Mouse (Mus musculus): ENCODE data around the gene Kdr. TPM values are rescaled to one million over a fixed set of nuclear protein-coding genes. Genes with fewer than 3 reads are reported as not detected.
"Not testable (repeated sequence)": the region's sequence is repeated elsewhere in the genome, so short reads cannot be mapped to it uniquely, and the experiment has no call there.

The Kdr gene
- total and polyA plus RNA-seq, 2 experiments from 2014 or later: 12.9 to 20.1 TPM

DNA sequence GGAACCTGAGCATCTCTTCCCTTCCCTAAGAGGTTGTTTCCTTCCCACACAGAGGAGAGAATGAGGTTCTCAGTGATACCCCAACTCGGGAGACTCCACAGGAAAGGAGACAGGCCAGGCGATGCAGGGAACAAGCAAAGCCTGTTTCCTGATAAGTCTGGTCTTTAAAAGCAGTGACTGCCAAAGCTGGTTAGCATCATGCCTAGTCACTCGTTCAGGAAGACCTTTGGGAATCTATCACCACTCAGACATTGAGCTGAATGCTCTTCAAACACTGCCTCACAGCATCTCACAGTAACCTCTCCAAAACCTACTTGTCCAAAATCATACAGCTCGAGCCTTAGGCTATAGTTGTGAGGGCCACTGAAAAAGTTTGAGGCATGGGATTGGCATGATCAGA lies 40.2 kb downstream of the Kdr start:
- ATAC-seq (no peak), DNase-seq (ENCODE audit: low spot score) (no peak)
- no peaks in the 10 kb centered on the region for H3K27me3 ChIP-seq (ENCODE audit: insufficient read depth, low read length)
- H3K4me3 ChIP-seq (ENCODE audit: low read length): no peak overlapping the region
- no peaks in the 10 kb centered on the region for H3K4me1 ChIP-seq (ENCODE audit: insufficient read depth, low read length)
- WGBS: 74% methylated on average over 4 of the region's 4 CpGs
- H3K27ac ChIP-seq: no peak overlapping the region
- H3K36me3 ChIP-seq (ENCODE audit: insufficient read depth, low read length): no peaks in the 10 kb centered on the region
- no peak overlapping the region for H3K9ac ChIP-seq (replicated peaks; ENCODE audit: low read length)
- no peak for TF ChIP-seq CTCF (IDR thresholded peaks at IDR 0.05; ENCODE audit: low read depth)
- no peaks in the 10 kb centered on the region for H3K9me3 ChIP-seq (ENCODE audit: low read length)
- no peak overlapping the region for H3K4me2 ChIP-seq (ENCODE audit: low read depth, low read length)

DNA sequence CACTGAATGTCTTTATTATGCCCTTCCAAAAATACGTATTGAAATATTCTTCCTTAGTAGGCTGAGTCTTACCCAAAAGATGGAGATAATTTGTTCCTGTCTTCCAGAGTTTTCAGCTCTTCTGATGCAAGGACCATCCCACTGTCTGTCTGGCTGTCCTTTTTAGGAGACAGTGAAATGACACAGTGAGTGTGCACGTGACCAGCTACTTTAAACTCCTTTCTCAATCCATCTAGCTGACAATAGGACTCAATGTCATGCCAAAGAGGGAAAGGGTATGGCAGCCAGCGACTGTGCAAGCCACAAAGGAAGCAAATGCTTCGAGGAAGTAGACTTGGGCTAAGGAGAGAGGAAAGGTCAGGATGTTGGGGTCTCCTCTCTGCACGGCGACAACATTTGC lies 42.0 kb downstream of the Kdr start:
- Histone ChIP-seq H3K4me2 (ENCODE audit: low read depth, low read length) (no peak overlapping the region), H3K4me1 (ENCODE audit: insufficient read depth, low read length) (no peaks in the 10 kb centered on the region), H3K27ac (no peak overlapping the region), H3K9ac (replicated peaks; ENCODE audit: low read length) (no peak overlapping the region), H3K36me3 (ENCODE audit: insufficient read depth, low read length) (no peaks in the 10 kb centered on the region), H3K27me3 (ENCODE audit: insufficient read depth, low read length) (no peaks in the 10 kb centered on the region), H3K4me3 (ENCODE audit: low read length) (no peak overlapping the region), H3K9me3 (ENCODE audit: low read length) (no peaks in the 10 kb centered on the region)
- TF ChIP-seq CTCF (IDR thresholded peaks at IDR 0.05; ENCODE audit: low read depth): no peak
- DNase-seq (ENCODE audit: low spot score): no peak
- WGBS: 76% methylated on average over 6 of the region's 6 CpGs
- ATAC-seq: no peak

DNA sequence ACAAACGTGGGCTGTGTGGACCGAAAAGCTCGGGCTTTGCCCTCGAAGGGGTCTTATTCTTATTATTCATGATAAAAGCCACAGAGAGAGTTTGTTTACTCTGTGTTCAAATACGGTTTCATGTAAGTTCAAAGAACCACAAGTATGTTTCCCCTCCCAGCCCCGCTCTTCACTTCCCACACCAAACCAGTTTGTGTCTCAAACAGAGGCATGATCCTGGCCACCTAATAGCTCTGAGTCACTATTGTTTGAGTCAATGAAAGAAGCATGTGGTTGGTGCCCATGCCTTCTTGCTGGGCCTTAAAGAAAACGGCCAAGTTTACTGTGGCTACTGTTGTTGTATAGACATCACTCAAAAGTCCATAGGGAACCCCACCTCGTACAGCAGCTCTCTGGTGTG lies 43.0 kb downstream of the Kdr start:
- no peak for ATAC-seq
- no peaks in the 10 kb centered on the region for H3K27me3 ChIP-seq (ENCODE audit: insufficient read depth, low read length)
- H3K9me3 ChIP-seq (ENCODE audit: low read length): no peaks in the 10 kb centered on the region
- no peak overlapping the region for H3K9ac ChIP-seq (replicated peaks; ENCODE audit: low read length)
- no peak overlapping the region for H3K4me3 ChIP-seq (ENCODE audit: low read length)
- DNase-seq (ENCODE audit: low spot score): no peak
- H3K36me3 ChIP-seq (ENCODE audit: insufficient read depth, low read length): no peaks in the 10 kb centered on the region
- no peak for TF ChIP-seq CTCF (IDR thresholded peaks at IDR 0.05; ENCODE audit: low read depth)
- 83% methylated on average over 8 of the region's 8 CpGs for WGBS
- no peaks in the 10 kb centered on the region for H3K4me1 ChIP-seq (ENCODE audit: insufficient read depth, low read length)
- no peak overlapping the region for H3K4me2 ChIP-seq (ENCODE audit: low read depth, low read length)
- no peak overlapping the region for H3K27ac ChIP-seq

DNA sequence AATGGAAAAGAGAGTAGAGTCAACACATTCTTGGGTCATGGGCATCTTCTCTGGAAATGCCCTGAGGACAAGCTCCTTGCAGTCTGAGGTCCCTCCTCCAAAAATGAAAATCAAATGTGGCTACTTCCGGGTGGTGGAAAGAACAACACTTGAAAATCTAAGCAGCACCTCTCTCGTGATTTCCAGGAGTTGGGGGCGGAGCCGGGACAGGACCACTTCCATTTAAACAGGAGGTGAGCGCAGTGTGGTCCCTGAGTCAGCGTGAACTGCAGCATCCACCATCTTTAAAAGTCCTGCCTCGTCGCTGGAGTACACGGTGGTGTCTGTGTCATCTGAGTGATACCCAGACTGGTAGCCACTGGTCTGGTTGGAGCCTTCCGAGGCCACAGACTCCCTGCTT lies 44.1 kb downstream of the Kdr start:
- no peak for DNase-seq (ENCODE audit: low spot score)
- 83% methylated on average over 10 of the region's 10 CpGs for WGBS

DNA sequence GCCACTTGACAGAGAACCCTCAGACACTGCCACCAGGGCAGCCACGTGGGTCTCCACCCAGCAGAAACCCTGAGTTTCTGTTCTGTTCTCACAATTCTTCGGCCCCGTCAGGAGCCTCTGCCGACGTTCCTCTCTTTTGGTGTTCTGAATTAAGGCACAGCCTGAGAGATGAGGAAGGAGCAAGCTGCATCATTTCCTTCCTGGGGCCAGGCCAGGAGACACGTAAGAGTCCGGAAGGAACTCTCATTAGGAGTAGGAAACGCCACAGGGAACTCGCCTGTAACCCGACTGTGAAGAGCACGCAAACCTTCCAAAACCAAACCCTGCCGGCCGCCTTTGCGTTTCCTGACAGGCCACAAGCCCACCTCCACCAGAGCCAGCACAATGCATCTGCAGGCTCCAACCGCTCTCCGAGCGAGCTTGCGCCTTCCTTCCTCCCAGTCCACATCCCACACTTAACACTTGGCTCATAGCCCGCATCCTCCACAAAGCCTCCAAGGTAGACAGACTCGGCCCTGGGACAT lies 44.7 kb downstream of the Kdr start:
- no peak overlapping the region for H3K27ac ChIP-seq
- no peaks in the 10 kb centered on the region for H3K36me3 ChIP-seq (ENCODE audit: insufficient read depth, low read length)
- 82% methylated on average over 20 of the region's 20 CpGs for WGBS
- no peaks in the 10 kb centered on the region for H3K4me1 ChIP-seq (ENCODE audit: insufficient read depth, low read length)
- H3K27me3 ChIP-seq (ENCODE audit: insufficient read depth, low read length): no peaks in the 10 kb centered on the region
- ATAC-seq: no peak
- DNase-seq (ENCODE audit: low spot score): no peak
- H3K4me2 ChIP-seq (ENCODE audit: low read depth, low read length): no peak overlapping the region
- no peak for TF ChIP-seq CTCF (IDR thresholded peaks at IDR 0.05; ENCODE audit: low read depth)
- no peaks in the 10 kb centered on the region for H3K9me3 ChIP-seq (ENCODE audit: low read length)
- no peak overlapping the region for H3K9ac ChIP-seq (replicated peaks; ENCODE audit: low read length)
- H3K4me3 ChIP-seq (ENCODE audit: low read length): no peak overlapping the region

More for the DNA sequence above, 44.1 kb downstream of the Kdr start:
- Histone ChIP-seq H3K9me3 (ENCODE audit: low read length) (no peaks in the 10 kb centered on the region), H3K9ac (replicated peaks; ENCODE audit: low read length) (no peak overlapping the region), H3K27me3 (ENCODE audit: insufficient read depth, low read length) (no peaks in the 10 kb centered on the region), H3K4me1 (ENCODE audit: insufficient read depth, low read length) (no peaks in the 10 kb centered on the region), H3K4me3 (ENCODE audit: low read length) (no peak overlapping the region), H3K36me3 (ENCODE audit: insufficient read depth, low read length) (no peaks in the 10 kb centered on the region), H3K4me2 (ENCODE audit: low read depth, low read length) (no peak overlapping the region), H3K27ac (no peak overlapping the region)
- no peak for ATAC-seq
- no peak for TF ChIP-seq CTCF (IDR thresholded peaks at IDR 0.05; ENCODE audit: low read depth)

DNA sequence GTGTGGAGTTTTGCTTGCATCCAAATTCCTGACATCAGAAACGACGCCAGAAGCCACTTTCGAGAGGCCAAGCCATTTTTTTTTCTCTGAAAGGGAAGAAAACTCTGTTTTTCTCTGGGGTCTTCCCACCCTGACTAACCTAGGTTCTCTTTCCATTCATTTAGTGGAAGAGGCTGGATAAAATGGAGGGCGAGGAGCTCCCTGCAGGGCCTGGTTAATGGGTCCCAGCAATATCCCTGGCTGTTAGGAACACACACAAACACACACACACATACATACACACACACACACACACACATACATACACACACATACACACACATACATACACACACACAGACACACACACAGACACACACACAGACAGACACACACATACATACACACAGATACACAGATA lies 46.8 kb downstream of the Kdr start:
- H3K4me1 ChIP-seq (ENCODE audit: insufficient read depth, low read length); H3K4me3 ChIP-seq (ENCODE audit: low read length); H3K36me3 ChIP-seq (ENCODE audit: insufficient read depth, low read length); H3K9ac ChIP-seq (replicated peaks; ENCODE audit: low read length); H3K27ac ChIP-seq; ATAC-seq; DNase-seq (ENCODE audit: low spot score); H3K9me3 ChIP-seq (ENCODE audit: low read length); H3K4me2 ChIP-seq (ENCODE audit: low read depth, low read length); H3K27me3 ChIP-seq (ENCODE audit: insufficient read depth, low read length): not testable (repeated sequence)
- WGBS: 85% methylated on average over 4 of the region's 4 CpGs

DNA sequence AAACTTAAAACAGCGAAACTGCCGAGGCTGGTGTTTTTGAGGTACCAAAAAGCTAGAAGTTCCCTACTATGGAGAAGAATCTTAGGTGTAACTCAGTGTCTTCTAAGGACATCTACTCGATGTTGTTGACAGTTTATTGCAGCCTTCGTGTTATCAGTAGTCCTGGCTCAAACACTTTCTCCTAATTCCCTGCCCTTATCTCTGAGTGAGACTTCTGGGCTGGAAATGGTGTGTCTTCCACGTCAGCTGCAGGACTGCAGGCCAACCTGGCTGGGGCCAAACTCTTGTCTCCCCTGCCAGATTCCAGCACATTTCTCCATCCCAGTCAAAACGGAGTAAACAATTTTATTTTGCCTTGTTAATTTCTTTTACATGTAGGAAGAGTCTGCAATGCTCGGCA lies 48.3 kb downstream of the Kdr start:
- DNase-seq (ENCODE audit: low spot score) (no peak), ATAC-seq (no peak)
- H3K27ac ChIP-seq: no peak overlapping the region
- H3K27me3 ChIP-seq (ENCODE audit: insufficient read depth, low read length): no peaks in the 10 kb centered on the region
- H3K9ac ChIP-seq (replicated peaks; ENCODE audit: low read length): no peak overlapping the region
- H3K9me3 ChIP-seq (ENCODE audit: low read length): no peaks in the 10 kb centered on the region
- WGBS: 88% methylated on average over 7 of the region's 7 CpGs
- no peaks in the 10 kb centered on the region for H3K36me3 ChIP-seq (ENCODE audit: insufficient read depth, low read length)
- H3K4me1 ChIP-seq (ENCODE audit: insufficient read depth, low read length): no peaks in the 10 kb centered on the region
- H3K4me2 ChIP-seq (ENCODE audit: low read depth, low read length): no peak overlapping the region
- no peak for TF ChIP-seq CTCF (IDR thresholded peaks at IDR 0.05; ENCODE audit: low read depth)
- no peak overlapping the region for H3K4me3 ChIP-seq (ENCODE audit: low read length)
